Mouse (Mus musculus) neural tube, embryonic 13.5 days (tissue): ENCODE measurements around the gene Rnf44. TPM values are rescaled to one million over a fixed set of nuclear protein-coding genes. Genes with fewer than 3 reads are reported as not detected.

Source experiments
- ATAC-seq: fragments of 200-750 bp; cut with Nextera tagmentation; 2 replicates; pipeline ENCODE4 v1.8.0; 2017; ENCODE audit warnings: low read depth, mild to moderate bottlenecking, moderate TSS enrichment, moderate library complexity
- H3K27ac ChIP-seq: fragments of 300-500 bp; sonication (generic); replicated peaks from 2 replicates; pipeline ENCODE4 v1.5.1; 2015; ENCODE audit warnings: moderate library complexity, mild to moderate bottlenecking, inconsistent platforms
- H3K27me3 ChIP-seq: fragments of 300-500 bp; sonication (generic); 2 replicates; pipeline ENCODE4 v1.6.1; 2015; ENCODE audit warnings: mild to moderate bottlenecking, inconsistent platforms
- H3K36me3 ChIP-seq: fragments of 300-500 bp; sonication (generic); 2 replicates; pipeline ENCODE4 v1.6.1; 2015; ENCODE audit warnings: mild to moderate bottlenecking, inconsistent platforms
- H3K4me1 ChIP-seq: fragments of 300-500 bp; sonication (generic); replicated peaks from 2 replicates; pipeline ENCODE4 v1.6.1; 2015; ENCODE audit warnings: inconsistent platforms
- H3K4me2 ChIP-seq: fragments of 300-500 bp; sonication (generic); 2 replicates; pipeline ENCODE4 v1.6.1; 2015; ENCODE audit warnings: inconsistent platforms, mild to moderate bottlenecking, moderate library complexity
- H3K4me3 ChIP-seq: fragments of 300-500 bp; sonication (generic); 2 replicates; pipeline ENCODE4 v1.5.1; 2015; ENCODE audit warnings: mild to moderate bottlenecking, inconsistent platforms
- H3K9ac ChIP-seq: fragments of 300-500 bp; sonication (generic); 2 replicates; pipeline ENCODE4 v1.6.1; 2015; ENCODE audit warnings: moderate library complexity, mild to moderate bottlenecking, inconsistent platforms
- H3K9me3 ChIP-seq: fragments of 300-500 bp; sonication (generic); 2 replicates; pipeline ENCODE4 v1.6.1; 2016; ENCODE audit warnings: inconsistent platforms
- WGBS: fragments of 180-500 bp; shearing (Covaris S2); methylation state at CpG from one replicate; pipeline ENCODE4 v1.1.7; 2015; 5-methylcytosine and 5-hydroxymethylcytosine counted together
- polyA plus RNA-seq: library from polyadenylated mRNA; unstranded; fragments of >200 nt; fragmentation: Nextera tagmentation; extraction: Ambion mirVana; gene quantifications from 2 replicates; pipeline ENCODE4 v1.2.1, GENCODE M21; 2015

The Rnf44 gene
- polyA plus RNA-seq, 1 experiment from 2014 or later = 92.9 TPM

DNA sequence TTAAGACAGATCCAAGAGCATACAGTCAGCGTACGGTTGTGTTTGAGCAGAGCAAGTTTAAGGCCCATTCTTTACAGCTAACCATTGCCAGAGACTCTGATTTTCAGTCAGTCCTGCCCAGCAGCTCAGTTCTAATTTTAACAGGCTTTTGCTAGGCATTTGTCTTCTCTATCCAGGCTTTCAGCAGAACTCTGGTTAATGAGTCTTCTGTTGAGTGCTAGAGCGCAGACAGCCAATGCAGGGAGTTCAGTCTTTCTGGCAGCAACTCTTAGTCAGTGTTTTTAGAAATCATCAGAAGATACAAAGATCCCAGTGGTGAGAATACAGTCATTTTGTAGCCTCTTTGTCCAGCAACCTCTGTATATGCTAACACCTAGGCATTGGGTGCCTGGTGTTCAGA lies 43.2 kb downstream of the Rnf44 start:
- no peak for ATAC-seq
- WGBS = 98% methylated on average over 3 of the region's 3 CpGs
- no peaks in the 10 kb centered on the region for H3K27me3 ChIP-seq
- no peak overlapping the region for H3K27ac ChIP-seq
- H3K36me3 ChIP-seq = peaks cover 99% of the 10 kb centered on the region
- H3K4me2 ChIP-seq = no peak overlapping the region
- H3K4me3 ChIP-seq = no peak overlapping the region
- no peaks in the 10 kb centered on the region for H3K4me1 ChIP-seq
- H3K9ac ChIP-seq = no peak overlapping the region
- H3K9me3 ChIP-seq = no peaks in the 10 kb centered on the region

DNA sequence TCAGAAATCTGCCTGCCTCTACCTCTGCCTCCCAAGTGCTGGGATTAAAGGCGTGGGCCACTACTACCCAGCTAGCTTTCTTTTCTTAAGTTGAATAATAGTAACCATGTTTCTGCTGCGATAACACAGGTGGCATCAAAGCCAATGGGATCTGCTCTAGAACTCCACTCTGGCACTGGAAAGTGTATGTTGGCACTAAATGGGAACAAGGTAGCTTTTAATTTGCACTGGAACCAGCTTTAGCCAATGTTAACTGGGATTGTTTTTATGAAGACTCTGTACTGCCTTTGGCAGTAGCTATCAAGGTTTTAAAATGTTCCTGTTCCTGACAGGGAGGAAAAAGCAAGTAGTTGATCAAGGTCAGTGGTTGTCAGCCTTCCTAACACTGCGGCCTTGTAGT lies 58.7 kb downstream of the Rnf44 start:
- Histone ChIP-seq H3K9me3 (no peaks in the 10 kb centered on the region), H3K4me2 (no peak overlapping the region), H3K9ac (no peak overlapping the region), H3K27ac (no peak overlapping the region), H3K36me3 (peaks cover 48% of the 10 kb centered on the region), H3K4me3 (no peak overlapping the region), H3K4me1 (no peaks in the 10 kb centered on the region), H3K27me3 (no peaks in the 10 kb centered on the region)
- 95% methylated on average over 3 of the region's 3 CpGs for WGBS
- ATAC-seq = no peak

DNA sequence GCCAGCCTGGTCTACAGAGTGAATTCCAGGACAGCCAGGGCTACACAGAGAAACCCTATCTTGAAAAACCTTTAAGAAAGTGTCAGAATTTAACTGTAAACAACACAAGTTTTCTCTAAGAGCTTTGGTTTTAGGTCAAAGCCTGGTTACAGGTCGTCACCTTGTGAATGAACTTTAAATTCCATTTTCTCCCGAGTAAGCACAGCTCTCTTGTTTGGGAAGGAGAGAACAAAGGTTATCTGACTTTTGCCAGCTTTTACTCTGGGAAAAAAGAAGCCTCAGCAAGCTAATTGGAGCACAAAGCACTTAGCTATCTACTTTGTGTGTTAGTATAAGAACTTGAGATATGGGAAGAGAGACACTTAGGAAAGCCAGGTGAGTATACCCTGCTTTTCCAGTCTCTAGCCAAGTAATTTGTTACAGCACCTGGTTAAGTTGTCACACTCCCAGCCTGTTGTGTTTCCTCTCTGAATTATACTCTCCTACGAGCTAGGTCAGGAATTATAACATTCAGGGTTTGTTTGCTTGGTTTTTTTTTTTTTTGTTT lies 60.9 kb downstream of the Rnf44 start:
- Histone ChIP-seq H3K9me3 (no peaks in the 10 kb centered on the region), H3K4me1 (0 out of 2 replicates have a peak, but pooled peaks cover 6% of the 10 kb centered on the region), H3K9ac (no peak overlapping the region), H3K4me3 (no peak overlapping the region), H3K36me3 (peaks cover 29% of the 10 kb centered on the region), H3K4me2 (no peak overlapping the region), H3K27me3 (no peaks in the 10 kb centered on the region), H3K27ac (no peak overlapping the region)
- 71% methylated on average over 3 of the region's 3 CpGs for WGBS
- no peak for ATAC-seq

Other genes starting within 250 kb of the Rnf44 start
- 89.6 and 94.1 TPM in 2 replicates for gene Thoc3, start 225.1 kb downstream of the Rnf44 start, polyA plus RNA-seq
- 17.7 and 20.3 TPM in 2 replicates for gene Simc1, start 190.1 kb downstream of the Rnf44 start, polyA plus RNA-seq
- gene 4833439L19Rik, start 128.5 kb downstream of the Rnf44 start, polyA plus RNA-seq = 246 and 252 TPM in 2 replicates
- 65.8 and 67.0 TPM in 2 replicates for gene Arl10, start 118.9 kb downstream of the Rnf44 start, polyA plus RNA-seq
- 56.0 and 67.5 TPM in 2 replicates for gene Nop16, start 103.8 kb downstream of the Rnf44 start, polyA plus RNA-seq
- 216 and 245 TPM in 2 replicates for gene Higd2a, start 103.7 kb downstream of the Rnf44 start, polyA plus RNA-seq
- gene Cltb, start 82.6 kb downstream of the Rnf44 start, polyA plus RNA-seq = 137 and 142 TPM in 2 replicates
- gene Faf2, start 72.1 kb downstream of the Rnf44 start, polyA plus RNA-seq = 64.5 and 67.7 TPM in 2 replicates
- gene Cdhr2, start 7.6 kb upstream of the Rnf44 start, polyA plus RNA-seq = 0.06 and 0.07 TPM in 2 replicates
- gene Gprin1, start 56.0 kb upstream of the Rnf44 start, polyA plus RNA-seq = 12.2 and 17.5 TPM in 2 replicates
- 21.1 and 21.6 TPM in 2 replicates for gene Sncb, start 72.7 kb upstream of the Rnf44 start, polyA plus RNA-seq
- not detected in 2 replicates for gene Eif4e1b, start 90.1 kb upstream of the Rnf44 start, polyA plus RNA-seq
- gene Tspan17, start 95.5 kb upstream of the Rnf44 start, polyA plus RNA-seq = 69.2 and 80.8 TPM in 2 replicates